Mouse (Mus musculus) lung, postnatal 4 days (tissue): ENCODE data around the gene Trpm3.
"Not testable (repeated sequence)": the region's sequence is repeated elsewhere in the genome, so short reads cannot be mapped to it uniquely, and the experiment has no call there.

ENCODE experiments used
- DNase-seq, 2 experiments: peaks; one replicate each; pipeline ENCODE4 v3.0.0; 2021

Gene Trpm3

DNA sequence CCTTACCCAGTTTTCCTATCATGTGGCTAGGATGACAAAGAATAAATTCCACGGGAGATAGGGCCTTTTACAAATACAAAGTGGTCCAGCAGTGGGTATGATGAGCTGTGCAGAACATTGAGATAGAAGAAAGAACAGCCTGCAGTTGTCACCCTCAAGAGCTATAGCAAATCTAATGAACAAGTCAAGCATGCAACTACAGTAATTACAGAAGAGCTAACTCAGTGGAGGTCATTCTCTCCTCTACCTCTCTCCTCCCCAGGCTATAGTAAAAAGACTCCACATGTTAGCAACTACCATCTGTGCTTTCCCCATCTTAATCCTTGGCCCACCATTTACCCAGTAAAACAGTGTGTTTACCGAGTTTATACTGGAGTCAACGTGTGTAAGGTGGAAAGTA lies 629.4 kb downstream of the Trpm3 start:
- no peak for DNase-seq

DNA sequence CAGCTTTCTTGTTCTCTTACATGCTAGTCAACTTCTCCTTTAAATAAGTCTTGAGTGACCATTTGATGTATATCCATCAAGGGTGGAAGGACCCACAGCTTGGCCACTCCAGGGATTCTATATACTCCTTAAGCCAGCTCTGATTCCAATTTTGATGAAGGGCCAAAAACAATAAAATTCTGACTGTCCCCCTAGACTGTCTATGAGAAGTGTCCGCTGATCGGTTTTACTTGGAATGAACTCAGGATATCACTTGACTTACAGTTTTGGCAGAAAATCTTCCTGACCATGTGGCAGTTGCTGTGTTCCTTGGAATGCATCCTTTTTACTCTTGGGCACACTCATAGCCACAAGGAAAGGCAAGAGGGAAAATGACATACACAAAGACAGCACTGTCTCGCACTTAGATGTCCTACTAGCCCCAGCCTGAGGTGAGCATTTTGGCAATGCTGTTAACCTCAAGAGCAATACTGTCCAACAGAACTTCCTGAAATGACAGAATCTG lies 636.4 kb downstream of the Trpm3 start:
- no peak for DNase-seq

DNA sequence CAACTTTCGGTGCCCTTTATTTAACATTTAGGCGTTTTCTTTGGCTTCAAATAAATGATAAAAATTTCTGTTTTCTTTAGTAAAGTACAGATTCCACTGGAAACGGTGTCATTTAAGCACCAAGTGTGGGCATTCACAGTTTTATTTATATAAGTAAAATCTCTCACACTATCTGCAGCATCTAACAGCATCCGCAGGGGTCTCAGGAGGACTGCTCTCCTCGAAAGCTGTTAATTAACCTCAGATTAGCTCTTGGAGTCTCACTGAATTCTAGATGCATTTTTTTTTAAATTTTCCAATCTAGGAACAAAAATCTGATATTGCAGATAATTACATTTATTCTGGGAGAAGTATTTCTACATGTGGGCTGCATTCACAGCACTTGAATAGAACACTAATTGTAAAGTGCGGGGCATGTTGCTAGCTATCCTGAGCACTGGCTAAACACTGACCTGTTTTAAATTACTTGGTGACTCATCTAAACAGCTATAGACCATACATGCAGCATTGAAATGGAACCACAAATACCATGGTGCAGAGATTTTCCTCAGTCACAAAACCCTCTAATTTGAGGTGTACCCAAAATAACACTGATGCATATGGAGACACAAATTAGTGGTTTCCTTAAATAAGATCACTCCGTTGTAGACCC lies 641.5 kb downstream of the Trpm3 start:
- no peak for DNase-seq

DNA sequence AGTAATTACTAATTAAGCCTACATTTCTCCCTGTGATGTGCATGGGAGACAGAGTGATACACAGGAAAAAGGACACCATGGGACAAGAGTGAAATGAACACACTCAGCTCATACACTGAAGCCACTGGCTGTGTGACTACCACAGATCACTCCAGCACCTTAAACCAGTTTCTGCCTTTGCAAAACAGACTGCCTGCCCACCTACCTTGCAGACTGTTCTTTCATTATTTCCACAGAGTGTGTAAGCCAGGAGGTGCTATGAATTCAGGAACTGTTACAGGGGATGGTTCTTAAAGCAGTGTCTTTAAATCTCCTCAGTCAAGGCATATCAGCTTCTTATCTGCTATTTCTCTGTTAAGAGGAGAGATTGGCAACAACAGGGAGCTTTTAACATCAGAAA lies 642.7 kb downstream of the Trpm3 start:
- no peak for DNase-seq

DNA sequence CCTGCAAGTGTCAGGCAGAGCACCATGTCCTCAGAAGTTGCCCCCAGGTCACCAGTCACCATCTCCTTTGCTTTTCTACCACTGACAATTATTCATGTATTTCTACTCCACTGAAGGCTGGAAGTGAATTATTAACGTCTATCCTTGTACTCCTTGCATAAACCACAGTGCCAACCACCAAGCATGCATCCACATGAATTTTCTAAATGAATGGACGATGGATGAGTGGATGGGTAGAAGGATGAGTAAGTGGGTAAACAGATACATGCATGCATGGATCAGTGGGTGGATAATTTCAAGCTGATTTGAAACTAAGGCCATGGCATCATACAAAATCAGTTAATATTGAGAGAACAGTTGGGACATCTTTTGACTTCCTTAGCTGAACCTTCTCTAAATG lies 644.9 kb downstream of the Trpm3 start:
- no peak for DNase-seq

DNA sequence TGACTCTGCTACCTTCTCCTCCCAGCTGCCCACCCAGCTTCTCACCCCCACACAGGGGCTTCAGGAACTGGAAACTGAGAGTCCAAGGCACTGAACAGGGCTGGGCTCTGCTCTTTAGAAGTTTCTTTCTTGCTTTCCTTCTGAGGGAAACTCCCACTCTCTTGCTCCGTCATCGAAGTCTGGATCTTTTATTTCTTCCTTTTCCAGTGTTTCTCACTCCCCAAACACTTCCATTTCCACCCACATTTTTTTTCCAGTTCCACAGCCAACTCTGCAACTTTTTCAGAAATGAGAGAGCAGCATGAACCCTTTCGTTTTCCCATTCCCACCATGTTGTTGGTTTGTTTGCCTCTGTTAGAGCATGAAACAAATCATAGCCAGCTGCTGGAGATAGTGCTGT lies 650.9 kb downstream of the Trpm3 start:
- no peak for DNase-seq

DNA sequence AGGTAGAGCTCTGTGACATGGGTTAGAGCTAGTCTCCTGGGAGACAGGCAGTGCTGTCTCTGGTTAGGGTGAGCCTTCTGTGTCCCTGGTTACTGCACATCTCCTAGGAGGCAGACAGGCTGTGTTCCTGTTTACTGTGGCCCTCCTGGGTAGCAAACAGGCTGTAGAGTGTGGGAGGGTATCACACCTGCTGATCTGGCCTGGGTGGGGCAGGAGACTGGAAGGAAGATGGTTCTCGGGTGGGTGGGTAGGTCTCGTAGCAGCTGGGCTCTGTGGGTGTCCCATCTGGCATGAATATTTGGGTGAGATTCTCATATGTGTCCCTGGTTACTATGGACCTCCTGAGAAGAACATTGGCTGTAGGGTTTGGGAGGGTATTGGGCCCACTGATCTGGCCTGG lies 658.1 kb downstream of the Trpm3 start:
- DNase-seq: no peak

DNA sequence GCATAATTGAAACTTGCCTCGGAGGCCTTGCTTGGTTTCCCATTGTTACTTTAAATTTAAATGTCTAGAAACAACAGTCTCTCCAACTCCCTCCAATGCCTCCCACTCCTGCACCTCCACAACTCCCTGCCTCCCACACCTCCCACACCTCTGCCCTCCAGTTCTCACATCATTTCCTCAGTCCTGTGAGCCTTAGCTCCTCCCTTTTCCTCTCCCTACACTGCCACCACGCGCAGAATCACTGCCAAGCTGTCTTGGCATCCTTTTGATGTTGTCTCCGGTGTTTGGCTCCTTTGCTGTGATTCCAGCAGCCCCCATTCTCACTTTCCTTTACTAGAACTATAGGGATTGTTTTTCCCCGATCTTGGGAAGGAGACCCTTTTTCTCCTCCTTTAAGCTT lies 661.6 kb downstream of the Trpm3 start:
- no peak for DNase-seq

DNA sequence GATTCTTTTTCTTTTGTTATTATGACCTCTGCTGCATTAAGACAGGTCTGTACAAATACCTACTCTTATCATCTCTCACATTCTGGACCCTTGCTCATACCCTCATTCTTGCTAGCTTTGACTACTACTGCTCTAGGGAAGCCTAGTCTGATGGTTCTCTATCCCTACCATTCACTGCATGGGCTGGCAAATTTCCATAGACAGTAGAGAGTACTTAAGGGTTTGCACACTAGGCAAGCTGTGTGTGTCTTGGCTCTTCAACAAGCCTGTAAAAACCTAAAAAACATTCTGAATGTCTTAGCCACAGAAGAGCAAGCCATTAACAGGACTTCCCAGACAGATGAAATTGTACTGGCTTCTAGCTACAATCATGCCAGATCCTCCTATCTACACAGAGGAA lies 664.5 kb downstream of the Trpm3 start:
- no peak for DNase-seq

DNA sequence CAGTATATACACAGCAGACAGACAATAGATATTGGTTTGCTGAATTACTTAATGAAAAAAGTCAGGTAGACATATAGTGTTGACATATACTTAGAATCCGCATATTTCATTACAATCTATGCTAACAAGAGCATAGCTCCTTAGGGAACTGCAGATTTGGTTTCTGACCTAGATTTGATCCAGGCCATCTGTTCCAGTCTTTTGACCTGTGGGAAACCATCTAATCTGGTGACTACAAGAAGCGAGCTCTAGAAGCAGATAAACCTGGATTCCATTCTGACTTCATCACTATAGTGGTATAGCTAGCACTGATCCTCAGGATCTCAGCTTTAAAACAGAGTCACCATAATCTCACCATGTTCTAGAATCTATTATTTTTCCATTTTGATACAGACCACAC lies 665.5 kb downstream of the Trpm3 start:
- DNase-seq: no peak

DNA sequence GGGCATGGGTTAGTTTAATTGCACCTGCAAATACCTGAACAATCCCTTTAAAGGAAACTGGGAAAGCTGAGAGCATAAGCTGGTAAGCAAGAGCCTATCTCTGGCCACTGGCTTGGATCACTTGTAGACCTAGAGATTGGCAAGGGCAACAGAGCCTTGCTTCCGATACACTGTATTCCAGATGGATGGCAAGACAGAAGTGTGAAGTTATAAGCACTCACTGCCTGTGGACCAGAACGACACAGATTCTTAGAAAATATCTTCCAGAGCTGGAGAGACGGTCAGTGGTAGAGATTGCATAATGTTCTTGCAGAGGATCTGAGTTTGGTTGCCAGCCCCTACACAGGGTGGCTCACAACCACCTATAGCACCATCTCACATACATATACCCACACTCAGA lies 671.4 kb downstream of the Trpm3 start:
- no peak for DNase-seq

DNA sequence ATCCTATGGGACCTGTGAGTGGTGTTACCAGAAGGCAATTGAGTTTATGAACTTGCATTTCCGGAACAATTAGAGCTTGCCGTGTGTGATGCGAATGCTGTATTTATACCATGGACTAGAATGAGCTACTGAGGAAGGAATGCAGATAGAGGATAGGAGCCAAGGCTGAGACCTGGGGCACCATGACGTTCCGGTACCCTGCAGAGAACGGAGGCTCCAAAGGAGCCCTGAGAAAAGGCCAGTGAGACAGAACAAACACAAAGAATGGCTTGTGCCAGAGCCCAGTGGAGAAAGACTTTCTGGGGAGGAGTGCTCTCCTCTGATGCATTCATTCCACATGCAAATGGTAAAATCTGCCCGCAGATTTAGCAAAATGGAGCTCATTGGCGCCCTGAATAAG lies 682.9 kb downstream of the Trpm3 start:
- no peak for DNase-seq

DNA sequence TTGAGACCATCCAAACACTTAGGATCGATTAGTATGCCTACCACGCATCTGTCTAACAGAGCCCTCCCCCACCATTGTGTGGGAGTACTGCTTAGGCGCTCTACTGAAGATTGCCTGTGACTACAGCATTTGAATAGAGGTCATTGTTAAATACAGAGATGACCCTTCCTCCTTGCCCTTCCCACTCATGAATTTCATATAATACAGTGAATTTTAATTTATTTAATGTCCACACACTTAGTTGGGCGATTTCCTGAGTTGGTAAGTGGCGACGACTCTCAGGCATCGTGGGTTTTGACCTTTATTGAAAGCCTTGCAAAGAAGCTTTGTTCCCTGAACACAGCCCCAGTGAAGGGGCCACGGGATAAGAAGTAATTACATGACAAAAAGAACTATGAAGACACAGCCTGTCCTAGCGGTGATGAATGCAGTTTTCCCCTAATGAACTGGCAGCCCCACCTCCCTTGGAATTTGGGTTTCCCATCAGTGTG lies 684.7 kb downstream of the Trpm3 start:
- DNase-seq: no peak

DNA sequence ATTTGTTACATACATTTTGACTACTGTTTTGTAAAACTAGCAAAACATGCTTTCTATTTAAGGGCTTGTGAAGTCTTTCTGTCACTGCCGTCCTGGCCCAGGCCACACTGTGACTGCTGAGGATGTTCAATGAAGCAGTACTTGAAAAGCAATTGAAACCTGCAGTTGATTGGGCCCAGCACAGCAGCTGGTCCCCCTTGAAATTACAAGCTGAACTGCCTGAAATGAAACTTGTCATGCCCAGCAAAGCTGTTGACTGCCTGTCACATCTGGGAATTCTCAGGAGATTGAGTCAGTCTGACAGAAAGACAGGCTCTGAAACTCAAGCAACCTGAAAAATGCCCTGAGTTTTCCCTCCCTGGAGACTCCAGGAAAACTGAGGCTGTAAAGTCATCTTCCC lies 687.0 kb downstream of the Trpm3 start:
- no peak for DNase-seq

DNA sequence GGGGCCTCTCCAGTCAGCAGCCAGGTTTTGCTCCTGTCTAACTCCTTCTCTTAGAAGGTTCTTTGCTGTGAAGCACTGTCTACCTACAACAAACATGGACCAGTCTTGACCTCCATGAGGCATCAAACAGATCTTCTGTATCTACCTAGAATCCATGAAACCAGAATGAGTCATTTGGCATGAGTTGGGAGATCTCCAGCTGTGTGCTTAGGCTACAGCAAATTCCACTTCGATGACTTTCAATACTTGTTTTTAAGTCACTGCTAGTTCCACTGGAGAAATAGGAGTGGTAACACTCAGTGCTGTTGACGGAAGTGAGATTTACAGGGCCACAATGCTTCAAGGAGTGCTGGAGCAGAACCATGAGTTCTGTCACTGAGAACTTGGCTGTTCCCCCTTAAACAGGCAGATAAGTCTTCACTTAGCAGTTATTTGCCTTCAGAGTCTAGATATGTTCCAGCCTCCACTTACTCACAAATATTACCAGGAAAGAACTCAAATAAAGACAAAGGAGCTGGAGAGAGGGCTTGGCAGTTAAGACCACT lies 689.4 kb downstream of the Trpm3 start:
- DNase-seq: no peak

DNA sequence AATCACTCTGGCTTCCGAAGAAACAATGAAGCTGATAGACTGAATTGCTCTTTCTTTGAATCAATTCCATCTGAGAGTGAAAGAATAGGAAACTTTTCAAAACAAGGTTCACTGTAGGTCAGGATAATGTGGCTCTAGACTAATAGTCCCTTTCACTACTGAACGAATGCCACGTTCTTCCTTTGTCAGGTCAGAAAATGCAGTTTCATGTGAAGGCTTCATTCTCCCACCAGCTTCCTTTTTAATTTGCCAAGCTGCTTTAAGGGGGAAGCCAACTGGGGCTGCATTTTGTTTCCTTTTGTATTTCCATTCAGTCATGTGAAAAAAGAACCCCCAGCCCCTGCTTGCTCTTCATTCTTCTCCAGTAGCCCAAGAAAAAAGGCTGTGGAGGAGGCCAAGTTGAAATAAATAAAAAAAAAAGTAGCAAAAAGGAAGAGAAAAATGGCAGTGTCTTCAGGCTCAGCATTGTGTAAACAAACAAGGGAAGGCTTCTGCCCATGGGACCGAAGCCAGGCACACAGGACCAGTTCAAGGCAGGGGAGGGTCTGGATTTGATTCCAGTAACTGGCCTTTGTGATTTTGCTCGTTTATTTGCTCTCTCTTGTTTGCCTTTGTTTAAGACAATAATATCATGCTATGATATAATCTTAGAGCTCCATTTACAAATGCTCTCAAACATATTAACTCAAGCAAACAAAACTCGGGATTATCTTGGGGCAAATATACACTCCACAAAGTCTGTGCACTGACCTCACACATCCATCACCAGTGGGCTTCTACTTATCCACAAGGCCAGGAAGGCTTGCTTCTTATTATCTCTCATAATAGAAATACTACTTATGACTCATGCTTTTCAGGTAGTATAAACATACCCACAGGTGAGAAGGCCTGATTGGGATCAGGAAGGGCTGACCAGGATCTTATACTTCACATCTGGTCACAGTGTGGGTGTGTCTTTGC lies 702.5 kb downstream of the Trpm3 start:
- no peak for DNase-seq

DNA sequence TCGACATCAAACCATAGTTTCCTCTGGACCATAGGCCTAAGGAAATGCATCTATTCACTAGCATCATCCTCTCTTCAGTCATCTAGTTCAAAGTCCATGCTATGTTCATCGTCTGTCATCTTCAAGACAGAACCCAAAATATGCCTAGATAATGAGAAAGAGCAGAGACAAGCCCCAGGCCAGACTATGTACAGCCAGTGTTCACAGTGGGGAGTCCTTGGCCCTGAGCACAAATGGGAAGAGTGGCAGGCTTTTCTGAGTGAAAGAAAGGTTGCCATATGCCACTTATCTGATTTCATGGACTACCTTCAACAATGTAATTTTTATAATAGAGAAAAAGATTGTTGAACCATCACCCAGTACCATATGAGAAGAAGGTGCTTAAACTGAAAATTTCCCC lies 703.9 kb downstream of the Trpm3 start:
- no peak for DNase-seq

DNA sequence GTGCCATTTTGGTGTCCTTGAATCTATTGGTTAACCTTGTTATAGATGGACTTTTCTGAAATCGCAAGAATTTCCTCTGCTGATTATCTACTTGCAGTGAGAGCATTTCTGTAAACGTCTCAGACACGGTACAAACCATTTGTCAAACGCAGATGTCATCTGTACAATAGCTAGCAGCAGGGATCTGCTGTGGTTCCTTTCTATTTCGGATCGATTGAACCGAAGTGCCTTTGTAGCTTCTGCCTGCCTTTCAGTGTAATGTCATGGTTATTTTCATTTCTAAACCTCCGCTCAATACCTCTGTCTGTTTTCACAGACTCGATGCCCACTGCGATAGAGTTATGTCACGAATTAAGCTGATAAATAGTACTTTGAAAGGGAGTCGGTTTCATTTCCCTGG lies 708.9 kb downstream of the Trpm3 start:
- DNase-seq: no peak

DNA sequence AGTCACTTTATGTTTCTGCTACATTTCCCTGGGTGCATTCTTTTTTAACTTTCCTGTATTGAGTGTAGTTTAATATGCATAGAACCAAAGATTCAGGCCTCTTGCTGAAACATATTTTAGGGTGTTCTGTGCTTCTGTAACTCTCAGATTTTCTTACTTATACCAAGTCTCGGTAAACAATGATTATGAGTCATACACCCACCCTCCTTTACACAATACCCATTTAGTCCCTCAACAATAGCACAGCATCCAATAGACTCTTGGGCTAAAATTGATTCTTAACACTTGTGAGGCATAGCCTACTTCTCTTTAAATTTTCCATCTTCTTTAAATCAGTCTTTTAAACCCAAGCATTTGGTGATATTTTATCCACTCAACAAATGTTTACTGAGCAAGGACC lies 709.4 kb downstream of the Trpm3 start:
- DNase-seq: no peak

DNA sequence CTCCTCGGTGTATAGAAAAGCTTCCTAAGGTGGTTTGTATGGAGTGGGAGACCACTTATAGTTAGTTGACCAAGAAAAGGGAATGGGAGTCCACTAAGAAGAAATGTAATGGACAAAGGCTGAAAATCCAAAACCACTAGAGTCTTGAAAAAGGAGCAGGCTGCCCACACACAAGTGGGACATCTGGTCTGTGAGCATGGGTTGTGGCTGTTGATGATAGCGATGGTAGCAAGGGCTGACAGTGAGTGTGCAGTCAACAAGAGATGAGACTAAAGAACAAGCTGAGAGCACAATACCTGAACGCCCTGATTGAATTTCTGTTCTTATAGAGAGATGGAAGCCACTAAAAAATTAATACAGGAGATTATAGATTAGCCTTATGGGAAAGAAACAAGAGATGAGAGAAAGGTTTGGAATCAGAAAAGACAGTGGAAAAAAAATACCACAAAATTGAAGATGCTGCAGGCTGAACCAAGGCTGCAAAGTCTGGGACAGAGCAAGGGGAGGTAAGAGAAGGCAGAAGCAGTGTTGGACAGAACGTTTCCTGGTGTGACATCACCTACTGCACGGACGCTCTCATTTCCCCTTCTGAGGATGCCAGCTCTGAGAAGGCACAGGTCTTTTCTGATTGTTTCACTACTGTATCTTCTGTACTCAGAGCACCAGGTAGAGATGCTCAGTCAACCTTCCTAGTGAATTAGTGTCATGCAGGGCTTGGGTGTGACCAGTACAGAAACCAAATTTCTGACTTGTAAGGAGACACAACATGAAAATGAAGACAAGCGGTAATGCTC lies 710.1 kb downstream of the Trpm3 start:
- DNase-seq: no peak

DNA sequence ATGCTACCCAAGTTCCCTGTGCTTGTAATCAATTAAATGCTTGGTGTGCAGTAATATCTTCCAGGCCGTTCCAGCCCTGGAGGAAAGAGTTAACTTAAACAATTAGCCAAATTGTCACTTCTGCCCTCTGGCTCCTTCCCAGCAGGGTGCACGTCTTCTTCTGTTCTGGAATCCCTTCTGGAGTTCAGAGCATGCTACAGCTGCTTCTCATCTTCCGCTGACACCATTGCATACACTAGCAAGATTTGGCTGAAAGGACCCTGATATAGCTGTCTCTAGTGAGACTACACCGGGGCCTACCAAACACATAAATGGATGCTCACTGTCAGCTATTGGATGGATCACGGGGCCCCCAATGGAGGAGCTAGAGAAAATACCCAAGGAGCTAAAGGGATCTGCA lies 712.6 kb downstream of the Trpm3 start:
- DNase-seq: not testable (repeated sequence)

DNA sequence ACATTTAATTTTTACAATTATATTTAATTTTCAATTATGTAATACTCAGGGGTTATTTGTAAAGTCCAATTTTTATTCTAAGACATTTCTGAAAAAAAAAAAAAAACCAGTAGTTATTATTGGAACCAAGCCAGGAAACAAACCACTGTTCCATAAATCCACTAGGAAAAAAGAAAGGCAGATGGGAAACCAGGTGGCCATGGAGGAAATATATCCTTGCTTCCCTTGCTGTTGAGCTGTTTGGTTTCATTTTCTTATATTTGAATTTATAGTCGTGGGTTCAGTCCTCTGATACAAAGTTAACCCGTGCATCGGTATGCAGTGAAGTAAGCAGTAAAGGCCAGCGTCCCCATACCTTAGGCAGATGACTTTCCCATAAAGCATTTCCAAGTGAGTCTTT lies 720.8 kb downstream of the Trpm3 start:
- no peak for DNase-seq

DNA sequence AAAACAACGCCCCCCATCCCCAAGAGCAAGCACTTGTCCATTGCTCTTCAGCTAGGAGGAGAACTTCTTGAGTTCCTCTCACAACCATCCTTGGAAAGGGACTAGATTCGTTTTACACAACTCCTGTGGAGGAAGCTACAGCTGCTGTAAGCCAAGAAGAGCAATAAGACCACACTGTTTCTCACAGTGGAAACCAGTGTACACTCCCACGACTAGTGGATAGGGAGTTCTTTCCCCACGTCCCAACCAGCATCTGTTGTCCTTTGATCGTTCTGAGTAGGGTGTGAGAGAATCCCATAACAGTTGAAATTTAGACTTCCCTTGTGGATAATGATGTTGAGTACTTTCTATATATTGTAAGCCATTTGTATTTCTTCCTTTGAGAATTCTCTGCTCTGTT lies 728.6 kb downstream of the Trpm3 start:
- DNase-seq: no peak
